ENCODE assay signal across 8 mouse cellular contexts in the genomic region with DNA sequence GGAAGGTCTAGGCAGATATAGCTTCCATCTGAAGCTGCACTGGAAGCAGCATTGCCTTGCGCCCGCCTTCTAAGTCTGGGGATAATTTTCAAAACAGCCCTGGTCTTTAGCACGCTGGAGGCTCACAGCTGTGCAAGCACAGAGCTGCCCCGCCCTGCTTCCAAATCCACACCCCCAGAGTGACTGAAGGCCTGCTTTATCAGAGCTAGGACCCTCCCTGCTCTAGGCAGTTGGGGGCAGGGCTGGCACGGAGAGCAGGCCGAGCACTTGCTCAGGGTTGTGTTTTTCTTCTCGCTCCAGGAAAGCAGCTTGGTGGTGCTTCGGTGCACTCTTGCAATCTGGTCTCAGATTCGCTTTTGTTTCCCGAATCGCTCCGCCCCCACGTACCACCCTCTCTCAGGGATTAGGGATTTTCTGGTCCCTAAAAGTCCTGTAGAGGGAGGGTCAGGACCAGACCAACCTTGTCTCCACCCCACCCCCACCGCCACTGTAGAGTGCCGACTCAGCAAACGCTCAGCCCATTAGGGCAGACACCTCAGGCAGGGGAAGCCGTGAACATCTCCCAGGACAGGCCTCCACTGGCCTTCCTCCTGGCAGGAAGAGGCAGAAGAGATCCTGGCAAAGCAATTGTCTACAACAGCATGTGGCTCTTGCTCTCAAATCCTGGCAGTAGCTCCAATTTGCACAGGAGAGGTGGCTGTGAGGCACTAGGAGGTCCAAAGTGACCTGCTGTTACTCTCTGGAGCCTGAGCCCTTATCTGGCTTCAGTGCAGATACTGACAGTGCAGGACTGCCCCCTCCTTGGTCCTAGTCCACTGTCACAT. TPM values are rescaled to one million over a fixed set of nuclear protein-coding genes. Genes with fewer than 3 reads are reported as not detected.
A peak's percentile ranks its signal among the peaks of the same experiment; 100 is the strongest.
DNase-seq lines count a peak whose midpoint lies in the region; ATAC-seq and TF ChIP-seq lines count a peak whose summit lies in the region.

No protein-coding gene starts in this region.

- H3K36me3 ChIP-seq in kidney, embryonic 14.5 days (ENCODE audit: control insufficient read depth, insufficient read depth, low read length): no peaks in the 10 kb centered on the region
- no peaks in the 10 kb centered on the region for H3K36me3 ChIP-seq in forebrain, postnatal 0 days (ENCODE audit: insufficient read depth)
- H3K36me3 ChIP-seq in hindbrain, embryonic 11.5 days (ENCODE audit: control insufficient read depth, insufficient read depth, low read length): no peaks in the 10 kb centered on the region
- H3K36me3 ChIP-seq in midbrain, embryonic 10.5 days: no peaks in the 10 kb centered on the region
- no peaks in the 10 kb centered on the region for H3K36me3 ChIP-seq in stomach, embryonic 15.5 days

- no peaks in the 10 kb centered on the region for H3K9me3 ChIP-seq in kidney, embryonic 14.5 days (ENCODE audit: control insufficient read depth, low read length)
- H3K9me3 ChIP-seq in forebrain, postnatal 0 days (ENCODE audit: low read length): no peaks in the 10 kb centered on the region
- H3K9me3 ChIP-seq in hindbrain, embryonic 11.5 days (ENCODE audit: control insufficient read depth, low read length): no peaks in the 10 kb centered on the region
- H3K9me3 ChIP-seq in midbrain, embryonic 10.5 days (replicated peaks): no peaks in the 10 kb centered on the region
- no peaks in the 10 kb centered on the region for H3K9me3 ChIP-seq in stomach, embryonic 15.5 days

- H3K27ac ChIP-seq in kidney, embryonic 14.5 days (ENCODE audit: low read depth, low read length): peak overlapping the region; percentile 96
- H3K27ac ChIP-seq in forebrain, postnatal 0 days (ENCODE audit: low read depth, low read length): peak overlapping the region; percentile 90
- H3K27ac ChIP-seq in hindbrain, embryonic 11.5 days (ENCODE audit: low read depth, low read length): peak overlapping the region; percentile 78
- H3K27ac ChIP-seq in midbrain, embryonic 10.5 days (replicated peaks): peak overlapping the region; percentile 89
- H3K27ac ChIP-seq in stomach, embryonic 15.5 days: peak overlapping the region; percentile 89

- H3K4me2 ChIP-seq in kidney, embryonic 14.5 days (replicated peaks; ENCODE audit: low read depth, low read length): peak overlapping the region; percentile 40
- peak overlapping the region; percentile 35 for H3K4me2 ChIP-seq in forebrain, postnatal 0 days (ENCODE audit: low read depth)
- peak overlapping the region; percentile 32 for H3K4me2 ChIP-seq in hindbrain, embryonic 11.5 days (replicated peaks; ENCODE audit: low read depth, low read length)
- peak overlapping the region; percentile 47 for H3K4me2 ChIP-seq in stomach, embryonic 15.5 days

- H3K9ac ChIP-seq in kidney, embryonic 14.5 days (ENCODE audit: low read depth, low read length): peak overlapping the region; percentile 46
- H3K9ac ChIP-seq in forebrain, postnatal 0 days: peak overlapping the region; percentile 37; the same call in 1 of the 2 replicates
- H3K9ac ChIP-seq in hindbrain, embryonic 11.5 days (ENCODE audit: low read depth, low read length): peak overlapping the region; percentile 50
- H3K9ac ChIP-seq in stomach, embryonic 15.5 days: no peak overlapping the region

- intact Hi-C loops in left cerebral cortex, postnatal 25 days (cut with DNase I): no loop called here

- no peak for DNase-seq in kidney, adult 9 months
- DNase-seq in cerebellum, adult 9-10 months: peak; percentile 83
- DNase-seq in forebrain, postnatal 0 days: peak; percentile 79
- peak; percentile 70 for DNase-seq in hindbrain, embryonic 11.5 days (ENCODE audit: low spot score)
- peak; percentile 47 to 62 for DNase-seq in left cerebral cortex, postnatal 25 days (ENCODE audit: low spot score in 2 of 2)
- DNase-seq in midbrain, embryonic 10.5 days (ENCODE audit: low spot score): peak; percentile 77

- TF ChIP-seq CTCF in forebrain, postnatal 0 days (IDR thresholded peaks at IDR 0.05; ENCODE audit: low read depth): no peak; the same call in 1 of the 2 replicates

- no peaks in the 10 kb centered on the region for H3K27me3 ChIP-seq in kidney, embryonic 14.5 days (ENCODE audit: control insufficient read depth, insufficient read depth, low read length)
- H3K27me3 ChIP-seq in forebrain, postnatal 0 days (ENCODE audit: insufficient read depth, low read length): no peaks in the 10 kb centered on the region
- no peaks in the 10 kb centered on the region for H3K27me3 ChIP-seq in hindbrain, embryonic 11.5 days (ENCODE audit: control insufficient read depth, insufficient read depth, low read length)
- H3K27me3 ChIP-seq in midbrain, embryonic 10.5 days (ENCODE audit: low read depth, poor library complexity, severe bottlenecking): peaks cover 5% of the 10 kb centered on the region; the same call in 1 of the 2 replicates
- H3K27me3 ChIP-seq in stomach, embryonic 15.5 days (replicated peaks): no peaks in the 10 kb centered on the region

- ATAC-seq in kidney, embryonic 14.5 days (ENCODE audit: low FRiP score, low TSS enrichment): peak; percentile 94
- ATAC-seq in forebrain, postnatal 0 days: peak; percentile 94
- ATAC-seq in hindbrain, embryonic 11.5 days (ENCODE audit: low FRiP score): peak; percentile 85
- peak; percentile 92 for ATAC-seq in stomach, embryonic 15.5 days (ENCODE audit: insufficient read depth, low FRiP score, low read depth)

- WGBS in kidney, embryonic 14.5 days: 4% methylated on average over 17 of the region's 17 CpGs
- WGBS in forebrain, postnatal 0 days: 5% methylated on average over 17 of the region's 17 CpGs
- WGBS in hindbrain, embryonic 11.5 days: 2% methylated on average over 17 of the region's 17 CpGs
- 1% methylated on average over 17 of the region's 17 CpGs for WGBS in midbrain, embryonic 10.5 days
- 2% methylated on average over 17 of the region's 17 CpGs for WGBS in stomach, embryonic 15.5 days

- H3K4me3 ChIP-seq in kidney, embryonic 14.5 days (ENCODE audit: low read length): peak overlapping the region; percentile 15
- H3K4me3 ChIP-seq in forebrain, postnatal 0 days (ENCODE audit: low read depth, low read length): no peak overlapping the region
- no peak overlapping the region for H3K4me3 ChIP-seq in hindbrain, embryonic 11.5 days (ENCODE audit: low read depth, low read length)
- H3K4me3 ChIP-seq in midbrain, embryonic 10.5 days: peak overlapping the region; percentile 42
- H3K4me3 ChIP-seq in stomach, embryonic 15.5 days (replicated peaks): peak overlapping the region; percentile 11; the same call in 1 of the 2 replicates

- H3K4me1 ChIP-seq in kidney, embryonic 14.5 days (ENCODE audit: control insufficient read depth, insufficient read depth, low read length): peaks cover 35% of the 10 kb centered on the region
- peaks cover 16% of the 10 kb centered on the region for H3K4me1 ChIP-seq in forebrain, postnatal 0 days (ENCODE audit: insufficient read depth)
- H3K4me1 ChIP-seq in hindbrain, embryonic 11.5 days (replicated peaks; ENCODE audit: control insufficient read depth, insufficient read depth, low read length): peaks cover 8% of the 10 kb centered on the region
- peaks cover 61% of the 10 kb centered on the region for H3K4me1 ChIP-seq in midbrain, embryonic 10.5 days
- H3K4me1 ChIP-seq in stomach, embryonic 15.5 days: peaks cover 36% of the 10 kb centered on the region

RNA-seq across cellular contexts. Expression of gene Sema4c, which starts 22.4 kb away (rescaled TPM):
- polyA plus RNA-seq in kidney, embryonic 14.5 days (2014; fragmentation: Nextera tagmentation; extraction: Ambion mirVana): 4.8 and 6.0 TPM in 2 replicates
- 32.8 and 39.1 TPM in 2 replicates for total RNA-seq in forebrain, postnatal 0 days (2014; rRNA removed)
- polyA plus RNA-seq in forebrain, postnatal 0 days (2015; fragmentation: Nextera tagmentation; extraction: Ambion mirVana): 17.3 and 24.1 TPM in 2 replicates
- polyA plus RNA-seq in hindbrain, embryonic 11.5 days (2014; fragmentation: Nextera tagmentation; extraction: Ambion mirVana): 4.3 and 5.9 TPM in 2 replicates
- 10 to 100 TPM; 16.0 to 16.9 TPM for total RNA-seq in left cerebral cortex, postnatal 25 days (2021)
- 20.8 and 26.3 TPM in 2 replicates for polyA plus RNA-seq in midbrain, embryonic 10.5 days (2016; fragmentation: Nextera tagmentation; extraction: Ambion mirVana)
- polyA plus RNA-seq in stomach, embryonic 15.5 days (2015; fragmentation: Nextera tagmentation; extraction: Ambion mirVana): 13.6 and 15.0 TPM in 2 replicates

RNA-seq across cellular contexts. Expression of gene Ankrd39, which starts 33.4 kb away (rescaled TPM):
- 22.4 and 22.7 TPM in 2 replicates for polyA plus RNA-seq in kidney, embryonic 14.5 days (2014; fragmentation: Nextera tagmentation; extraction: Ambion mirVana)
- total RNA-seq in forebrain, postnatal 0 days (2014; rRNA removed): 19.3 and 25.5 TPM in 2 replicates
- polyA plus RNA-seq in forebrain, postnatal 0 days (2015; fragmentation: Nextera tagmentation; extraction: Ambion mirVana): 21.1 and 23.6 TPM in 2 replicates
- 12.8 and 13.1 TPM in 2 replicates for polyA plus RNA-seq in hindbrain, embryonic 11.5 days (2014; fragmentation: Nextera tagmentation; extraction: Ambion mirVana)
- 10 to 100 TPM; 11.1 to 13.0 TPM for total RNA-seq in left cerebral cortex, postnatal 25 days (2021)
- polyA plus RNA-seq in midbrain, embryonic 10.5 days (2016; fragmentation: Nextera tagmentation; extraction: Ambion mirVana): 17.8 and 21.2 TPM in 2 replicates
- 24.9 and 27.2 TPM in 2 replicates for polyA plus RNA-seq in stomach, embryonic 15.5 days (2015; fragmentation: Nextera tagmentation; extraction: Ambion mirVana)

RNA-seq across cellular contexts. Expression of gene Gm42417, which starts 41.4 kb away (rescaled TPM):
- 0.26 TPM in 1 of 2 replicates, not detected in the other for polyA plus RNA-seq in kidney, embryonic 14.5 days (2014; fragmentation: Nextera tagmentation; extraction: Ambion mirVana)
- 0.38 TPM in 1 of 2 replicates, not detected in the other for total RNA-seq in forebrain, postnatal 0 days (2014; rRNA removed)
- polyA plus RNA-seq in forebrain, postnatal 0 days (2015; fragmentation: Nextera tagmentation; extraction: Ambion mirVana): 0.27 TPM in 1 of 2 replicates, not detected in the other
- polyA plus RNA-seq in hindbrain, embryonic 11.5 days (2014; fragmentation: Nextera tagmentation; extraction: Ambion mirVana): not detected in 2 replicates
- total RNA-seq in left cerebral cortex, postnatal 25 days (2021): not detected
- polyA plus RNA-seq in midbrain, embryonic 10.5 days (2016; fragmentation: Nextera tagmentation; extraction: Ambion mirVana): 0.69 TPM in 1 of 2 replicates, not detected in the other
- polyA plus RNA-seq in stomach, embryonic 15.5 days (2015; fragmentation: Nextera tagmentation; extraction: Ambion mirVana): not detected in 2 replicates

RNA-seq across cellular contexts. Expression of gene Ankrd23, which starts 43.9 kb away (rescaled TPM):
- polyA plus RNA-seq in kidney, embryonic 14.5 days (2014; fragmentation: Nextera tagmentation; extraction: Ambion mirVana): 10.5 and 14.6 TPM in 2 replicates
- total RNA-seq in forebrain, postnatal 0 days (2014; rRNA removed): 6.3 and 9.8 TPM in 2 replicates
- polyA plus RNA-seq in forebrain, postnatal 0 days (2015; fragmentation: Nextera tagmentation; extraction: Ambion mirVana): 4.5 and 5.3 TPM in 2 replicates
- 6.1 and 6.8 TPM in 2 replicates for polyA plus RNA-seq in hindbrain, embryonic 11.5 days (2014; fragmentation: Nextera tagmentation; extraction: Ambion mirVana)
- 1 to 10 TPM; 6.1 to 6.3 TPM for total RNA-seq in left cerebral cortex, postnatal 25 days (2021)
- 16.3 and 17.4 TPM in 2 replicates for polyA plus RNA-seq in midbrain, embryonic 10.5 days (2016; fragmentation: Nextera tagmentation; extraction: Ambion mirVana)
- 19.5 and 20.5 TPM in 2 replicates for polyA plus RNA-seq in stomach, embryonic 15.5 days (2015; fragmentation: Nextera tagmentation; extraction: Ambion mirVana)

Comparison
In these comparisons a context has a peak if more than half of its experiments do, and no peak if none do; other contexts are left out.
1. H3K4me3 ChIP-seq: peak in kidney, embryonic 14.5 days (single experiment), midbrain, embryonic 10.5 days (single experiment) and stomach, embryonic 15.5 days (single experiment); none in forebrain, postnatal 0 days (single experiment) and hindbrain, embryonic 11.5 days (single experiment).
2. Peak in every context shown above with its lines, with median percentiles within 50 percentile points of each other: ATAC-seq, H3K27ac ChIP-seq and H3K4me2 ChIP-seq.